Mouse (Mus musculus): ENCODE measurements around the gene Stox2.
A peak's percentile ranks its signal among the peaks of the same experiment; 100 is the strongest.
"Not testable (repeated sequence)": the region's sequence is repeated elsewhere in the genome, so short reads cannot be mapped to it uniquely, and the experiment has no call there.

The Stox2 gene

GRCm38 (mm10) chr8:47446312-47447046 is at the start of gene Stox2:
Stox2 (minus strand) TSS chr8:47446362.
- no peak for DNase-seq (ENCODE audit: low spot score in 2 of 2)

DNA sequence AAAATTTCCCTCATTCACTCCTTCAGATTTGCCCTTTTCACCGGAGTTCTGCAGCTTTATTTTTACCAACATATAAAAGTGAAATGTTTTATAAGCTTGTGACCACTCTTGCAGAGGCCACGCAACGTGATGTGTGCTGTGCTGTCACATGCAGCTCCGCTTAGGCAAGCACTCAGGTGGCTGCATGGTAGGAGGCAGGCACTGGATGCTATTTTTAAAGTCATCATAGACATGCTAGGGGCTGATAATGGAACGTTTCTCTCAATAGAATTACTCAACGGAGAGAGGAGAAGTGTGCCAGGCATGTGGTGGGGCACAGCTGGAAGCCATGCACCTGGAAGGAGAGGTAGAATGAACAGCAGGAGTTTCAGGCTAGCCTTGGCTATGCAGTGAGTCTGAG is 49.3 kb upstream of the Stox2 start:
- no peak for DNase-seq (ENCODE audit: low spot score in 2 of 2)

- no peak for DNase-seq (ENCODE audit: low spot score in 2 of 2)
Measured at GRCm38 (mm10) chr8:47494602-47495153, 48.5 kb upstream of the Stox2 start.

DNA sequence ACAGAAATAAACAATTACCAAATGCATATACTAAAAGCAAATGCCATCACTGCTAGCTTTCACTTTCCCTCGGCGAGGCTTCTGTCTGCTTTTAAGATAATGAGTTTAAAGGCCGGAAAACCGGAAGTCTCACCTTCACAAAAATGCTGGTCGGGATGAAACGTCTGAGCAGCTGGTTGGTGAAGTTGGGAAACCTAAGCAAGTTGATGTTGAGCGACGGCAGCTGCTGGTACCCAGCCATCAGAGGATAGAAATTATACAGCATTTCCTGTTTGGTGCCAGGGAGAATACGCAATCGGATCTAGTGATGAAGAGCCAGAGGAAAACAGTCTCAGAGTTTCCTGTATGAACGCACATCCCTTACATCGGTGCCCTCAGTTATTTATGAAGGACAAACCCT is 46.9 kb upstream of the Stox2 start:
- DNase-seq (ENCODE audit: low spot score in 2 of 2) = no peak

DNA sequence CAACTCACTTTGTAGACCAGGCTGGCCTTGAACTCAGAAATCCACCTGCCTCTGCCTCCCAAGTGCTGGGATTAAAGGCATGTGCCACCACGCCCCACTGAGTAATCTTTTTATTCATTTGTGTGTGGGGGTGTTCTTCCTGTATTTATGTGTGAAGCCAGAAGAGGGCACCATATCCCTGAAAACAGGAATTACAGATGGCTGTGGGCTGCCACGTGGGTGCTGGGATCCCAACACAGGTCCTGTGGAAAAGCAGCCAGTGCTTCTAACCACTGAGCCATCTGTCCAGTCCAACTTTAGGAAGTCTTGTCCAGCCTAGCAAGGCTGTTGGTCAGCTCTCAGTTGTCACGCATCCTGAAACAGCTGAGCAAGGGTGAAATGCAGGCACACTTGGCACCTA is 41.1 kb upstream of the Stox2 start:
- DNase-seq (ENCODE audit: low spot score in 2 of 2) = no peak

- no peak for DNase-seq (ENCODE audit: low spot score in 2 of 2)
Measured at GRCm38 (mm10) chr8:47482354-47483071, 36.4 kb upstream of the Stox2 start.

DNA sequence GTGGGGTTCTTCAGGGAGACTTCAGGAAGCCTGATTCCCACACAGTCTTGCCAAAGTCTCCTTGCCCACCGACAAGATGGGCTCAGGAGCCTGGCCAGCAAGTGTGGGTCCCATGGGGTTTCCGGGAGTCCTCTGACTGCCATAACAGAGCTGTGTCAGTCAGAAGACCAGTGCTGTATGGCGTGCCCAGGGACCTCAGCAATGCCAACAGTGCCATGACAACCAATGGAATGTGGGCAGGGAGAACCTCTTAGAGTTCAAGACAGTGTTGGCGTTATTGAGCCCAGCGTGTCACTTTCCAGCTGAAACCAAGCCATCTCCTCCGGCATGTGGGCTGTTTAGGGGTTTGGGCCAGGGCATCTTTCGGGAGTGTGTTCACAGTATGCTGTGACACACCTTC is 33.9 kb upstream of the Stox2 start:
- DNase-seq (ENCODE audit: low spot score in 2 of 2) = no peak

GRCm38 (mm10) chr8:47461650-47462049 is 15.5 kb upstream of the Stox2 start:
- DNase-seq (ENCODE audit: low spot score in 2 of 2) = no peak

DNA sequence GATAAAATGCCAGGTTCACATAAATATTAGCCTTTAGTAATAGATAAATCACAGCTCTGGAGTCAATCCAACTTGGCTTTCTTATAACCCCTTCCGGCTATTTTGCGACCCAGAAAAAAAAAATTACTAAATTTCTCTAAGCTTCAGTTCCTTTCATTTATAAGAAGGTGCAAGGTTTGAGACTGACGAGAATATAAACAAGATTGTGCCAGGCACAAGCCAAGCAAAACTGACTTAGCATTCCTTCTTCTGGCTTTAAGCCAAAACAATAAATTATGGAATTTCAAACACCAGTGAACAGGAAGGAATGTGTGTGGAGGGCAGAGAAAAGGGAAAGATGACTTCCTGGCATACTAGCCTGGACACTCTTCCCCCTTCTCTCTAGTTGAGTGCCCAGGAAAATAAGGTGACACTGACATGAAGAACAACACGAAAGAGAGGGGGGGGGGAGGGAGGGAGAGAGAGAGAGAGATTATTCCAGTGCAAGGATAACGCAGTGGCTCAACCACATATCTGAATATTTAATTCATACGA is 13.1 kb upstream of the Stox2 start:
- DNase-seq (ENCODE audit: low spot score in 2 of 2) = no peak

- no peak for DNase-seq (ENCODE audit: low spot score in 2 of 2)
Measured at GRCm38 (mm10) chr8:47458591-47458990, 12.4 kb upstream of the Stox2 start.

- DNase-seq (ENCODE audit: low spot score in 2 of 2) = not testable (repeated sequence)
Measured at GRCm38 (mm10) chr8:47449211-47449610, 3.0 kb upstream of the Stox2 start.

GRCm38 (mm10) chr8:47439271-47439670 is 6.9 kb downstream of the Stox2 start:
- no peak for DNase-seq (ENCODE audit: low spot score in 2 of 2)

DNA sequence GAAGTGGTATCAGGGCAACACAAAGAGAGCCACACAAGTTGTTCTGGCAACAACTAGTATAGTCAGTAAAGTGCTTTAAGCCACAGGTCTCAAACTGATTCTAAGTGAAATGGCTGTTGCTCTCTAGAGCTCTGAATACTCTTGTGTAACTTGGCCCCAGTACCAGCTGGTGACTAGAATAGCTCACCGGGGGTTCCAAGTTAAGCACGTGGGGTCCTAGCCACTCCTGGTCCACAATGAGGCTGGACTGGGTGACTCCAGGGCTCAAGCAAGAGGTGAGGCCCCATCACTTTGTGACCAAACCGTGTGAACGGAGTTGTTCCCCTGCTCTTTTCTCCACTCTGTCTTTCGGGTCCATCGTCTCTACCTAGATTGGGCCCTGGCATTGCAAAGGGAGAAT is 8.2 kb downstream of the Stox2 start:
- DNase-seq (ENCODE audit: low spot score in 2 of 2) = no peak

DNA sequence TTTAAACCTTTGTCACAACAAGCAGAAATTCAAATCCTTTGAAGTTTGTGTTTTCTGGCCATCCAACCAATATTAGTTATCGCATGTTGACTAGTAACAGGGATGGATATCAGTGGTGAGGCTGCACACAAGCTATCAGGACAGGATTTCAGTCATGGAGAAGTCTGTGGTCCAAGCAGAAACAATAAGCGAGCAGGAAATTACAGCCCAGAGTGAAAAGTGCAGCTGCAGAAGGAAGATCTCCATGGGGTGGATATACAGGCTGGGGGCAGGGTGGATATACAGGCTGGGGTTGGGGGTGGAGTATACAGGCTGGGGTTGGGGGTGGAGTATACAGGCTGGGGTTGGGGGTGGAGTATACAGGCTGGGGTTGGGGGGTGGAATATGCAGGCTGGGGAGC is 10.3 kb downstream of the Stox2 start:
- DNase-seq (ENCODE audit: low spot score in 2 of 2) = no peak

GRCm38 (mm10) chr8:47435412-47435811 is 10.8 kb downstream of the Stox2 start:
- no peak for DNase-seq (ENCODE audit: low spot score in 2 of 2)

- no peak for DNase-seq (ENCODE audit: low spot score in 2 of 2)
Measured at GRCm38 (mm10) chr8:47431263-47431662, 14.9 kb downstream of the Stox2 start.

- not testable (repeated sequence) for DNase-seq (ENCODE audit: low spot score in 2 of 2)
Measured at GRCm38 (mm10) chr8:47414258-47414525, 32.0 kb downstream of the Stox2 start.

GRCm38 (mm10) chr8:47413524-47414257 is 32.5 kb downstream of the Stox2 start:
- DNase-seq (ENCODE audit: low spot score in 2 of 2) = peak in 1 of 2 experiments; percentile 60

DNA sequence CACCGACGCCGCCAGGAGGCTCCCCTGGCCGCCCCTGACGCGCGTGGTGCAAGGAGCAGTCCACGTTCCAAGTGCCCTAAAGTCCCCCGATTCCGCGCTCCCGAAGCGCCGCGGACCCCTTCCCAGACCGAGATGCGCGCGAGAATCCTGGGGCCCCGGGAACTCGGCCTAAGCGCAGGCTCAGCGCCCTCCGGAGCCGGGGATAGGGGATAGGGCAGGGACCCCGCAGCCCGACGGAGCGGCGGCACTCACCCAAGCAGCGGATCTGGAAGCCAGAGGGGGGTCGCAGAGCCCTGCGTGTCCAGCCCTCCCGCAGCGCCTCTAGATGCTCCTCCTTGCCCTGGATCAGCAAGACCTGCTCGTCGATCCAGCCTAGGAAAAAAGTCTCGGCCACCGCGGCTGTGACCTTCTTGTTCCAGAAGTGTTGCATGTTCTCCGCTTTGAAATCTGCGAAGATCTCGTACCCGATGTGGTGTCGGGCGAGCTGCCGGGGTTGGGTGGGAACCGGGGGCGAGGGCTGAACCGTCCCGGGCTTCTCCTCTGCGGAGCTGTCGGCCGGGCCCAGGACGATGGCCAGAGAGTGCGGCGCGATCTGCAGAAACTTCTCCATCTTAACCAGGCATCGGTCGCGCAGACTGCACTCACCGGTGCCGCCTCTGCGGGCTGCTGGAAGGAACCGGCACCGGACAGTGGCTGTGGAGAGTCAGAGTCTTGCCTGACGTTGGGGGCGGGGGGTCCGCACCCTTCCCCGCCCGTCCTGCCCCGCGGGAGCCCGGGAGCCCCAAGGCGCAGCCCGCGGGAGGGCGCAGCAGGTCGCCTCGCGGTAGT is 33.3 kb downstream of the Stox2 start:
- peak in 1 of 2 experiments; percentile 62 for DNase-seq (ENCODE audit: low spot score in 2 of 2)

GRCm38 (mm10) chr8:47411994-47412695 is 34.0 kb downstream of the Stox2 start:
- DNase-seq (ENCODE audit: low spot score in 2 of 2) = no peak

- DNase-seq (ENCODE audit: low spot score in 2 of 2) = no peak
Measured at GRCm38 (mm10) chr8:47411321-47411720, 34.8 kb downstream of the Stox2 start.
